Mouse (Mus musculus) neural tube, embryonic 11.5 days (tissue): Measurements from ENCODE around the gene Dennd5b. TPM values are rescaled to one million over a fixed set of nuclear protein-coding genes. Genes with fewer than 3 reads are reported as not detected.
"Not testable (repeated sequence)": the region's sequence is repeated elsewhere in the genome, so short reads cannot be mapped to it uniquely, and the experiment has no call there.

Experiments
- ATAC-seq: fragments of 200-750 bp; cut with Nextera tagmentation; 2 replicates; pipeline ENCODE4 v1.8.0; 2017; ENCODE audit warnings: moderate number of reproducible peaks, mild to moderate bottlenecking, moderate TSS enrichment, moderate library complexity; ENCODE audit not compliant: insufficient read depth, low FRiP score, low TSS enrichment
- DNase-seq: peaks from one replicate; pipeline ENCODE4 v3.0.0-alpha.2; 2015; ENCODE audit warnings: low spot score
- H3K27ac ChIP-seq: fragments of 300-500 bp; sonication (generic); 2 replicates; pipeline ENCODE4 v1.5.1; 2014; ENCODE audit warnings: low read depth, mild to moderate bottlenecking, low read length
- H3K27me3 ChIP-seq: fragments of 300-500 bp; sonication (generic); 2 replicates; pipeline ENCODE4 v1.6.1; 2014; ENCODE audit warnings: mild to moderate bottlenecking, low read length, mixed read lengths; ENCODE audit not compliant: control insufficient read depth, insufficient read depth
- H3K36me3 ChIP-seq: fragments of 300-500 bp; sonication (generic); 2 replicates; pipeline ENCODE4 v1.6.1; 2014; ENCODE audit warnings: mild to moderate bottlenecking, low read length, moderate library complexity, mixed read lengths; ENCODE audit not compliant: control insufficient read depth, insufficient read depth
- H3K4me1 ChIP-seq: fragments of 300-500 bp; sonication (generic); 2 replicates; pipeline ENCODE4 v1.6.1; 2014; ENCODE audit warnings: low read length, mixed read lengths; ENCODE audit not compliant: control insufficient read depth, insufficient read depth
- H3K4me2 ChIP-seq: fragments of 300-500 bp; sonication (generic); 2 replicates; pipeline ENCODE4 v1.6.1; 2014; ENCODE audit warnings: low read depth, mild to moderate bottlenecking, moderate library complexity
- H3K4me3 ChIP-seq: fragments of 300-500 bp; sonication (generic); 2 replicates; pipeline ENCODE4 v1.5.1; 2014; ENCODE audit warnings: low read depth, low read length
- H3K9ac ChIP-seq: fragments of 300-500 bp; sonication (generic); 2 replicates; pipeline ENCODE4 v1.6.1; 2014; ENCODE audit warnings: mild to moderate bottlenecking, low read length
- H3K9me3 ChIP-seq: fragments of 300-500 bp; sonication (generic); 2 replicates; pipeline ENCODE4 v1.6.1; 2016; ENCODE audit warnings: low read length; ENCODE audit not compliant: control insufficient read depth
- WGBS: fragments of 180-500 bp; shearing (Covaris S2); extraction: QIAGEN DNeasy Blood & Tissue Kit; methylation state at CpG from one replicate; pipeline ENCODE4 v1.1.7; 2014; 5-methylcytosine and 5-hydroxymethylcytosine counted together
- polyA plus RNA-seq: library from polyadenylated mRNA; unstranded; fragments of >200 nt; fragmentation: Nextera tagmentation; extraction: Ambion mirVana; gene quantifications from 2 replicates; pipeline ENCODE4 v1.2.1, GENCODE M21; 2014

Gene Dennd5b
- polyA plus RNA-seq, 1 experiment from 2014 or later, result 14.6 TPM

DNA sequence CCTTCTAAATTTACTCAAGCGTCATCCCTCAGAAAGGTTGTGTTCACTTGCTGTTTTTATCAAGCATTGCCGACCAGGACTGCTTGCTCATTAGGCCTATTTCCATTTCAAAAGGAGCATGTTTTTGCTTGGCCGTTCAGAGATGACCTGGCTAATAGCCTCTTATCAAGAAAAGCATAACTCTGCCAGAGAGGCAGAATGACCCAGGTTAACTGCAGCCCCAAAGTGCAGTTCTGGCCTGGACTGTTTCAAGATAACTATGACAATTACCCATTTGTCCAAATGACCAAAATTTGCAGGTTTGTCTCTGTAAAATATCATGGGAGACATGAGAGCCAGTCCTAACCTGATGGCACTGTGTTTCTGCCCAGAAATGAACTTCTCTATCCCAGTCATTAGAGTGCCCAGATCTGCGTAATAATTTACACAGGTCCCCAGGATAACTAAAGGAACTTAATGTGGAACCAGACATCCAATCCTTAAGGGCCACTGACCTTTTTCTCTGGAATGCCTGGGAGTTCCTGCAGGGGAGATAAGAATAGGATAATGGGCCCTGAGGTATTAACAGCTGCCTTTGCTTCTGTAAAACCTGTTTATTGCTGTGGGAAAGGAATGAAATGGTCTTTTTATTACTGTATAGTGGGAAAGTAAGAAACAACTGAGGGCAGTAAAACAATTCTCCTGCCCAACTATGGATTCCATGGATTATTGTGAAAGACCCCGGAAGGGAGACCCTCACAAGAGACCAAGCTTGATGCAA, 33.1 kb upstream of the Dennd5b start:
- no peak overlapping the region for H3K4me2 ChIP-seq
- ATAC-seq (no peak), DNase-seq (no peak)
- no peaks in the 10 kb centered on the region for H3K9me3 ChIP-seq
- H3K27me3 ChIP-seq, result no peaks in the 10 kb centered on the region
- no peak overlapping the region for H3K27ac ChIP-seq
- H3K4me1 ChIP-seq, result peaks cover 6% of the 10 kb centered on the region
- 8% methylated on average over 5 of the region's 5 CpGs for WGBS
- no peaks in the 10 kb centered on the region for H3K36me3 ChIP-seq
- no peak overlapping the region for H3K9ac ChIP-seq
- no peak overlapping the region for H3K4me3 ChIP-seq

DNA sequence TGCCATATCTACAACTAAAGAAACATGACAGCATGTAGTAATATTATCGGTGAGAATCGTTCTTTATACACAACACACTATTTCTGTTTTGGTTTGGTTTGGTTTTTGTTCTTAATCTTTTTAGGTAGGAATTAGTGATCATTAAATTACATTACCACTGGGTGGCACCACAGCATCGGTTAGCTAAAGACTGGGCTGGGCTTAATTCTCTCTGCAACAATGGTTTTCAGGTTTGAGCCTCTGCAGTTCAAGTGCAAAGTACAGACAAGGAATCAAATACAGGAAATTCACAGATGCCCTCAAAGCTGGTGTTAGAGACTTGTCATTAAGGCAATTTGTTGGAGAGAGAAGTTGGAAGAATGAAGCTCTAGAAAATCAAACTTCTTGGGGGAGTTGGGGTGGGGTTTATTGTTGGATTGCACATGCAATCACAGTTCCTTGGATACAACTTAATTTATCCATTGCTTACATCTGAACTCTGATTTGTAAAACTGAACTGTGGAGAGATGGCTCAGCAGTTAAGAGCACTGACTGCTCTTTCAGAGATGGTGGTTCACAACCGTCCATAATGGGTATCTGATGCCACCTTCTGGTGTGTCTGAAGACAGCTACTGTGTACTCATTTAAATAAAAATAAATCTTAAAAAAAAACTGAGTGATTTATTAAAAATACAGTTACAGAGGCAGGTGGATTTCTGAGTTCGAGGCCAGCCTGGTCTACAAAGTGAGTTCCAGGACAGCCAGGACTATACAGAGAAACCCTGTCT, 31.0 kb upstream of the Dennd5b start:
- WGBS, result 17% methylated on average over 5 of the region's 5 CpGs
- no peak overlapping the region for H3K4me3 ChIP-seq
- ATAC-seq (peak; percentile 52; the same call in 1 of the 2 replicates), DNase-seq (peak; percentile 44)
- H3K27ac ChIP-seq, result no peak overlapping the region
- no peak overlapping the region for H3K4me2 ChIP-seq
- H3K27me3 ChIP-seq, result no peaks in the 10 kb centered on the region
- no peaks in the 10 kb centered on the region for H3K36me3 ChIP-seq
- peaks cover 6% of the 10 kb centered on the region for H3K4me1 ChIP-seq
- no peak overlapping the region for H3K9ac ChIP-seq
- H3K9me3 ChIP-seq, result no peaks in the 10 kb centered on the region

DNA sequence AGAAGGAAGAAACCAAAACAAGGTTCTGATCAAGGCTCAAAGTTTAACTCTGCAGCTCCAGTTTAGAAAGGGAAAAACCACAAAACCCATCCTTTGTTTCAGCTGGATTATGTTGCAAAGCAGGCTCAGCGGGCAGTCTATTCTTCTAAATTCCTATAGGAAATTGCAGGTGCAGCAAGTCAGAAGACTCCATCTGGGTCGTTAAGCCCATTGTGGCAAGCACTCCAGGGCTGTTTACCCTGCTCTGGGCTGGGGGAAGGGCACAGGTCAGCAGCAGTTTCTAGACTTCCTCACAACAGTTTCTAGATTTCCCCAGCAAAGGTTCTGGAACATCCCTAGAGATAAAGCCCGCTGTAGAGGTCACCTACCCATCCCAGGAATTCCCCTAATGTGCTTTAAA, 29.6 kb upstream of the Dennd5b start:
- ATAC-seq (no peak), DNase-seq (no peak)
- H3K36me3 ChIP-seq, result no peaks in the 10 kb centered on the region
- no peak overlapping the region for H3K4me3 ChIP-seq
- WGBS, result 16% methylated on average over 3 of the region's 3 CpGs
- no peak overlapping the region for H3K9ac ChIP-seq
- no peaks in the 10 kb centered on the region for H3K9me3 ChIP-seq
- H3K27me3 ChIP-seq, result no peaks in the 10 kb centered on the region
- H3K27ac ChIP-seq, result no peak overlapping the region
- no peak overlapping the region for H3K4me2 ChIP-seq
- H3K4me1 ChIP-seq, result peaks cover 6% of the 10 kb centered on the region

DNA sequence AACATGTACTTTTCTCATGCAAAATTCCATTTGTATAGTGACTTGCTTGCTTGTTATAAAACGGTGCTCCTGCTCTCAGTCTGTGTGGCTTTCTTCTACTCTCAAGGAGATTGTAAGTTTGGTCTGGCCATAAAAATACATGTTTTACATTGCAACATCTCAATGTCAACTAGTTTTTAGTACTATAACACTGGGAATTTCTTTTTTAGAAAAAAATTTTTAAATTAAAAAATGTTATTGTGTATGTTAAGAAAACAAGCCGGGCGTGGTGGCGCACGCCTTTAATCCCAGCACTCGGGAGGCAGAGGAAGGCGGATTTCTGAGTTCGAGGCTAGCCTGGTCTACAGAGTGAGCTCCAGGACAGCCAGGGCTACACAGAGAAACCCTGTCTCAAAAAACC, 28.4 kb upstream of the Dennd5b start, which contains the start of gene Gm10203:
Gene Gm10203 (plus strand): TSS at position 301 of the 400 bp plus-strand sequence.
- WGBS, result 82% methylated on average over 8 of the region's 8 CpGs

DNA sequence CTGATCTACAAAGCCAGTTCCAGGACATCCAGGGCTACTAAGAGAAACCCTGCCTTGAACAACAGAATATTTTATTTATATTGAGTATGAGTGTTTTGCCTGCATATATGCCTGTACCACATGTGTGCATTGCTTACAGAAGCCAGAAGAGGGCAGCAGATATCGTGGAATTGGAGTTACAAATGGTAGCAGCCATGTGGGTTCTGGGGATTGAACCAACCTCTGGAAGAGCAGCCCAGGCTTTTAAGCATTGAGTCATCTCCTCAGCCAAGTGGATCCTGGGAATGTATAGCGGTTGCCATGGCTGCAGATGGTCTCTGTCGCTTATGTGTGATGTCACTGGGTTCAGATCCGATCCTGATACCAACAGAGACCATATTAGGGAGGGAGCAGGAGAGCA, 25.2 kb upstream of the Dennd5b start:
- no peak overlapping the region for H3K27ac ChIP-seq
- H3K9ac ChIP-seq, result no peak overlapping the region
- H3K4me2 ChIP-seq, result no peak overlapping the region
- no peaks in the 10 kb centered on the region for H3K36me3 ChIP-seq
- DNase-seq, result peak; percentile 46
- H3K4me3 ChIP-seq, result no peak overlapping the region
- no peaks in the 10 kb centered on the region for H3K9me3 ChIP-seq
- H3K27me3 ChIP-seq, result no peaks in the 10 kb centered on the region
- no peaks in the 10 kb centered on the region for H3K4me1 ChIP-seq
- 73% methylated on average over 4 of the region's 4 CpGs for WGBS
- ATAC-seq, result no peak

More for the DNA sequence above, 28.4 kb upstream of the Dennd5b start, which contains the start of gene Gm10203:
- ATAC-seq, H3K4me2 ChIP-seq, H3K4me1 ChIP-seq, H3K4me3 ChIP-seq, H3K9me3 ChIP-seq, H3K27me3 ChIP-seq, H3K9ac ChIP-seq, DNase-seq, H3K36me3 ChIP-seq, H3K27ac ChIP-seq: not testable (repeated sequence)

DNA sequence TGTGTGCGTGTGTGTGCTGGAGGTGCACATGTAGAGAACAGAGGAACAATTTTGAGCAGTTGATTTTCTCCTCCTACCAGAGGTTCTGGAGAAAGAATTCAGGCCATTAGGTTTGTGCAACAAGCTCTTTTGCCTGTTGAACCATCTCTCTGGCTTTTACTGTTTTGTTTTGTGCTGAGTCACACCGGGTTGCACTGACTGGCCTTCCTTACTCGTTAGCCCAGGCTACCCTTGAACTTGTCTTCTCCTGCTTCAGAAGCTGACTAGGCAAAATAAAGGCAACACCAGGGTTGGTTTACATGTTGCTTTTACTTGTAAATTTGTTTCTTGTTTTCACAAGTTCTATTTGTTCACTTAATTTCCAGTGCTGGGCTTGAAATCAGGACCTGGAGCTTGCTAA, 21.6 kb upstream of the Dennd5b start:
- no peak overlapping the region for H3K27ac ChIP-seq
- ATAC-seq (no peak), DNase-seq (no peak)
- H3K4me3 ChIP-seq, result no peak overlapping the region
- H3K27me3 ChIP-seq, result no peaks in the 10 kb centered on the region
- H3K4me1 ChIP-seq, result no peaks in the 10 kb centered on the region
- no peak overlapping the region for H3K9ac ChIP-seq
- no peaks in the 10 kb centered on the region for H3K36me3 ChIP-seq
- H3K9me3 ChIP-seq, result no peaks in the 10 kb centered on the region
- no peak overlapping the region for H3K4me2 ChIP-seq
- WGBS, result 82% methylated on average over 3 of the region's 3 CpGs

DNA sequence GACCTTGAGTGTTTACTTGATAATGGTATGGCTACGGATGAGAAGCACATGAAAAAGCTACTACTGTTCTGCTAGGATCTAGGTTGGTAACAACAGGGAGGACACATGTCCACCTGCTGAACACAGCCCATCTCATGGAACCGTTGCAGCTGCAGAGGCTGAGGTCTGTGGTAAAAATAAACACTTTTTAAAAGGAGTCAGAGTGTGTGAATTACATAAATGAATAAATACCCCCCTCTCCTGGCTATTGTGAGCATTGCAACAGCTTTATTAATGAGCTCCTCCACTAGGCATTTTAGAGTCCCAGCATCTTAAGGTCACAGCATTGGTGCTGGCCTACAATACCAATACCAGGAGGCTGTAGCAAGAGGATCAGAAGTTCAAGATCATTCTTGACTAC, 18.4 kb upstream of the Dennd5b start:
- Histone ChIP-seq H3K4me2 (no peak overlapping the region), H3K9me3 (no peaks in the 10 kb centered on the region), H3K36me3 (no peaks in the 10 kb centered on the region), H3K4me3 (no peak overlapping the region), H3K9ac (no peak overlapping the region), H3K4me1 (no peaks in the 10 kb centered on the region), H3K27me3 (no peaks in the 10 kb centered on the region), H3K27ac (no peak overlapping the region)
- no peak; the same call in 1 of the 2 replicates for ATAC-seq
- WGBS, result 44% methylated on average over 2 of the region's 2 CpGs
- peak; percentile 26 for DNase-seq

DNA sequence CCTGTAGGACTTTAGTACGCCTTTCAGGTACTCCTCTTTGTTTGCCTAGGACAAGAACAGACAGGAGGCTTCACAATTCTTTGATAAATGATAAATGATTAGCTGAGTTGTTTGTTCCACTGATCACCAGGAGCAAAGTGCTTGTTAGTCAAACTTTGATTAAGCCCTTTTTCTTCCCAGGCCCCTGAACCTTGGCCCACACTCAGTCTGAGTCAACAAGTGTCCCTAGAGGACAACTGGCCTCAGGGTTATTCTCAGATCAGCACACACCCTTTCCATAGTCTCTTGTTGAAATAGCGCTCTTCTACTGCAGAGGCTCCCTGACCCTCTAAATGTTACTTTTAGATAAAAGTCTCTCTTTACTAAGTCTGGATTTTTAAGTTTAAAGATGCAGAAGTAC, 17.5 kb upstream of the Dennd5b start:
- ATAC-seq (no peak), DNase-seq (no peak)
- 56% methylated on average over 2 of the region's 2 CpGs for WGBS

DNA sequence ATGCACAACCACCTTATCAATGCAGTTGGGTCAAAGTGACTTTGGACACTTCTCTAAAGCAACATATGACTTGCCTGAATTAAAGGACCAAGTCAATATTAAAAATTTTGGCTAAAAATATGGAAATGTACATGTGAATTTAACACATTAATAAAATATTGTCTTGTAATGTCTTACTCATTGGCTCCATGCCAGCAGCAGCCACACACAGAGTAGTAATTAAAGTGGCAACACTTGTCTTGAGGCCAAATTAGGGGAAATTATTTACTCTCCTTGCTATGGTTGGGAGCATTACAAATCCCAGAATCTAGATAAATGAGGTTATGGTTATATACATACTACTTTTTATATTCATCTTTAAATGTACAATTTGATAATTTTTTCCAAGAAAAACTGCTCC, 15.5 kb upstream of the Dennd5b start:
- no peak for ATAC-seq
- Histone ChIP-seq H3K4me1 (no peaks in the 10 kb centered on the region), H3K4me2 (no peak overlapping the region), H3K9me3 (no peaks in the 10 kb centered on the region), H3K4me3 (no peak overlapping the region), H3K27ac (no peak overlapping the region), H3K36me3 (no peaks in the 10 kb centered on the region), H3K27me3 (no peaks in the 10 kb centered on the region), H3K9ac (no peak overlapping the region)
- no peak for DNase-seq

More for the DNA sequence above, 17.5 kb upstream of the Dennd5b start:
- Histone ChIP-seq H3K27ac (no peak overlapping the region), H3K9ac (no peak overlapping the region), H3K9me3 (no peaks in the 10 kb centered on the region), H3K4me2 (no peak overlapping the region), H3K4me3 (no peak overlapping the region), H3K36me3 (no peaks in the 10 kb centered on the region), H3K4me1 (no peaks in the 10 kb centered on the region), H3K27me3 (no peaks in the 10 kb centered on the region)
